ENCODE assay signal across 8 mouse cellular contexts in genomic region chr8:80058193-80058592, GRCm38 (mm10). TPM values are rescaled to one million over a fixed set of nuclear protein-coding genes. Genes with fewer than 3 reads are reported as not detected.
DNase-seq lines count a peak whose midpoint lies in the region; ATAC-seq lines count a peak whose summit lies in the region.

No protein-coding gene starts in this region.

- peaks cover 10% of the 10 kb centered on the region; the same call in 1 of the 2 replicates for H3K4me1 ChIP-seq in kidney, embryonic 16.5 days (ENCODE audit: insufficient read depth, low read length)
- H3K4me1 ChIP-seq in hindbrain, embryonic 13.5 days (replicated peaks): peaks cover 33% of the 10 kb centered on the region
- peaks cover 19% of the 10 kb centered on the region; the same call in 1 of the 2 replicates for H3K4me1 ChIP-seq in midbrain, embryonic 14.5 days (ENCODE audit: control insufficient read depth, insufficient read depth, low read length)

- ATAC-seq in kidney, embryonic 16.5 days (ENCODE audit: low FRiP score, low TSS enrichment): no peak; the same call in 1 of the 2 replicates
- peak; percentile 44 for ATAC-seq in hindbrain, embryonic 13.5 days (ENCODE audit: low FRiP score)
- ATAC-seq in midbrain, embryonic 14.5 days (ENCODE audit: low FRiP score, low TSS enrichment): peak; percentile 29; the same call in 1 of the 2 replicates

- 3% methylated on average over 10 of the region's 12 CpGs for WGBS in kidney, embryonic 16.5 days
- WGBS in hindbrain, embryonic 13.5 days: 3% methylated on average over 3 of the region's 12 CpGs
- 0% methylated on average over 7 of the region's 12 CpGs for WGBS in midbrain, embryonic 14.5 days

- peaks cover 31% of the 10 kb centered on the region for H3K27me3 ChIP-seq in kidney, embryonic 16.5 days (ENCODE audit: insufficient read depth, low read length)
- peaks cover 91% of the 10 kb centered on the region for H3K27me3 ChIP-seq in hindbrain, embryonic 13.5 days
- peaks cover 59% of the 10 kb centered on the region for H3K27me3 ChIP-seq in midbrain, embryonic 14.5 days (ENCODE audit: control insufficient read depth, insufficient read depth, low read length)

- peak overlapping the region; percentile 56 for H3K4me3 ChIP-seq in kidney, embryonic 16.5 days (ENCODE audit: low read length)
- peak overlapping the region; percentile 57 for H3K4me3 ChIP-seq in hindbrain, embryonic 13.5 days
- peak overlapping the region; percentile 51 for H3K4me3 ChIP-seq in midbrain, embryonic 14.5 days (replicated peaks; ENCODE audit: low read depth, low read length)

- H3K27ac ChIP-seq in kidney, embryonic 16.5 days (ENCODE audit: low read length): no peak overlapping the region
- no peak overlapping the region for H3K27ac ChIP-seq in hindbrain, embryonic 13.5 days
- no peak overlapping the region for H3K27ac ChIP-seq in midbrain, embryonic 14.5 days (replicated peaks; ENCODE audit: low read depth, low read length)

- H3K36me3 ChIP-seq in kidney, embryonic 16.5 days (ENCODE audit: insufficient read depth, low read length): no peaks in the 10 kb centered on the region
- H3K36me3 ChIP-seq in hindbrain, embryonic 13.5 days: no peaks in the 10 kb centered on the region
- H3K36me3 ChIP-seq in midbrain, embryonic 14.5 days (ENCODE audit: control insufficient read depth, insufficient read depth, low read length): no peaks in the 10 kb centered on the region

- DNase-seq in kidney, postnatal 14 days: no peak
- DNase-seq in embryo, embryonic 10 days (ENCODE audit: low spot score): peak; percentile 34
- peak; percentile 50 for DNase-seq in midbrain, embryonic 14.5 days
- DNase-seq in yolk sac, embryonic 10.5 days (ENCODE audit: low spot score): no peak
- no peak for DNase-seq in urinary bladder, postnatal 36 days (ENCODE audit: low spot score in 2 of 2)
- DNase-seq in thymus, postnatal 0 days (ENCODE audit: low spot score): no peak

- no peaks in the 10 kb centered on the region for H3K9me3 ChIP-seq in kidney, embryonic 16.5 days (ENCODE audit: low read length)
- H3K9me3 ChIP-seq in hindbrain, embryonic 13.5 days: no peaks in the 10 kb centered on the region
- no peaks in the 10 kb centered on the region for H3K9me3 ChIP-seq in midbrain, embryonic 14.5 days (ENCODE audit: control insufficient read depth, low read length)

- peak overlapping the region; percentile 85 for H3K4me2 ChIP-seq in kidney, embryonic 16.5 days (replicated peaks; ENCODE audit: low read depth, low read length)
- H3K4me2 ChIP-seq in hindbrain, embryonic 13.5 days: peak overlapping the region; percentile 91
- H3K4me2 ChIP-seq in midbrain, embryonic 14.5 days (ENCODE audit: low read length): peak overlapping the region; percentile 94

- peak overlapping the region; percentile 13; the same call in 1 of the 2 replicates for H3K9ac ChIP-seq in kidney, embryonic 16.5 days (replicated peaks; ENCODE audit: low read length)
- peak overlapping the region; percentile 64 for H3K9ac ChIP-seq in hindbrain, embryonic 13.5 days
- peak overlapping the region; percentile 49; the same call in 1 of the 2 replicates for H3K9ac ChIP-seq in midbrain, embryonic 14.5 days (replicated peaks; ENCODE audit: low read length)

RNA-seq across cellular contexts. Expression of gene Hhip, which starts 0.4 kb away (rescaled TPM):
- polyA plus RNA-seq in kidney, embryonic 16.5 days (2015; fragmentation: Nextera tagmentation; extraction: Ambion mirVana): 3.4 TPM in 2 replicates
- polyA plus RNA-seq in hindbrain, embryonic 13.5 days (2015; fragmentation: Nextera tagmentation; extraction: Ambion mirVana): 1.9 and 2.4 TPM in 2 replicates
- polyA plus RNA-seq in midbrain, embryonic 14.5 days (2014; fragmentation: Nextera tagmentation; extraction: Ambion mirVana): 1.4 and 2.4 TPM in 2 replicates
- 4.4 and 4.9 TPM in 2 replicates for polyA plus RNA-seq in thymus, postnatal 0 days (2015; fragmentation: Nextera tagmentation; extraction: Ambion mirVana)

Comparison
In these comparisons a context has a peak if more than half of its experiments do, and no peak if none do; other contexts are left out.
1. H3K9ac ChIP-seq: peak in every context shown above with its lines; median percentile 64 in hindbrain, embryonic 13.5 days; 49 in midbrain, embryonic 14.5 days; 13 in kidney, embryonic 16.5 days.
2. DNase-seq: peak in embryo, embryonic 10 days (single experiment) and midbrain, embryonic 14.5 days (single experiment); none in kidney, postnatal 14 days (single experiment), yolk sac, embryonic 10.5 days (single experiment), urinary bladder, postnatal 36 days (0 of 2) and thymus, postnatal 0 days (single experiment).
3. Peak in every context shown above with its lines, with median percentiles within 50 percentile points of each other: H3K4me2 ChIP-seq and H3K4me3 ChIP-seq.